ENCODE assay signal across 23 mouse cellular contexts in the genomic region with DNA sequence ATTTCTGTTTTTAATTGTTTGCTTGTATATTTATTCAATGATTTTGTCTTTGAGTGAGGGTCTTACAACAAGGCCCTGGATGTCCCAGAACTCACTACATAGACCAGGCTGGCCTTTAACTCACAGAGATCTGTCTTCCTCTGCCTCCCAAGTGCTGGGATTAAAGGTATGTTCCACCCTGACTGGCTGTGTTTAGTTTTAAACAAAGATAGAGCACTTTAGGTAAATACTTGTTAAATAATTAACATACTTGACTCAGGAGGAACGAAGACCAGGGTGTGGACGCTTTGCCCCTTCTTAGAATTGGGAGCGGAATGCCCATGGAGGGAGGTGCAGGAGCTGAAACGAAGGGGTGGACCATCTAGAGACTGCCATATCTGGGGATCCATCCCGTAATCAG. TPM values are rescaled to one million over a fixed set of nuclear protein-coding genes. Genes with fewer than 3 reads are reported as not detected.
"Had no signal": no experiment of that assay in that cellular context is flagged by ENCODE, and none has a peak within 500 bp of the region (broad histone marks: within the 10 kb centered on the region; RNA-seq: fewer than 3 reads in every experiment).

No protein-coding gene starts in this region.

- H3K4me2 ChIP-seq: liver, embryonic 12.5 days; liver, embryonic 15.5 days; lung, embryonic 15.5 days; midbrain, embryonic 11.5 days; midbrain, embryonic 13.5 days; midbrain, embryonic 15.5 days; neural tube, embryonic 12.5 days had no signal

- H3K27ac ChIP-seq: liver, embryonic 12.5 days; liver, embryonic 15.5 days; lung, embryonic 15.5 days; macrophage; midbrain, embryonic 13.5 days; midbrain, embryonic 15.5 days; neural tube, embryonic 12.5 days had no signal

- H3K4me3 ChIP-seq: liver, embryonic 12.5 days; liver, embryonic 15.5 days; lung, embryonic 15.5 days; megakaryocyte, embryonic 14.5 days; midbrain, embryonic 13.5 days; midbrain, embryonic 15.5 days; neural tube, embryonic 12.5 days had no signal

- DNase-seq: lung, adult 2 months; lung, postnatal 14 days; lung, postnatal 36 days; retina, postnatal 1 day; right cerebral cortex, adult 18-20 months; right cerebral cortex, postnatal 25 days; right cerebral cortex, postnatal 4 days; spleen, adult 18-20 months; thymus, adult 2 months; thymus, postnatal 25 days; thymus, postnatal 4 days had no signal

- H3K36me3 ChIP-seq: liver, embryonic 12.5 days; liver, embryonic 15.5 days; lung, embryonic 15.5 days; midbrain, embryonic 13.5 days; midbrain, embryonic 15.5 days; neural tube, embryonic 12.5 days had no signal

- H3K9ac ChIP-seq: liver, embryonic 12.5 days; liver, embryonic 15.5 days; lung, embryonic 15.5 days; midbrain, embryonic 13.5 days; midbrain, embryonic 15.5 days; neural tube, embryonic 12.5 days had no signal

- H3K9me3 ChIP-seq: liver, embryonic 12.5 days; liver, embryonic 15.5 days; lung, embryonic 15.5 days; megakaryocyte, embryonic 14.5 days; midbrain, embryonic 13.5 days; midbrain, embryonic 15.5 days; neural tube, embryonic 12.5 days had no signal

- H3K4me1 ChIP-seq: liver, embryonic 12.5 days; liver, embryonic 15.5 days; lung, embryonic 15.5 days; midbrain, embryonic 13.5 days; midbrain, embryonic 15.5 days; neural tube, embryonic 12.5 days had no signal

- H3K27me3 ChIP-seq: liver, embryonic 12.5 days; liver, embryonic 15.5 days; lung, embryonic 15.5 days; megakaryocyte, embryonic 14.5 days; midbrain, embryonic 13.5 days; midbrain, embryonic 15.5 days; neural tube, embryonic 12.5 days had no signal

- ATAC-seq: liver, embryonic 12.5 days; lung, postnatal 0 days; midbrain, embryonic 13.5 days; midbrain, embryonic 15.5 days had no signal

RNA-seq across cellular contexts. Expression of a gene that starts 36.6 kb away (rescaled TPM):
- polyA plus RNA-seq: midbrain, embryonic 11.5 days; midbrain, embryonic 13.5 days; midbrain, embryonic 15.5 days; midbrain, postnatal 0 days; neural tube, embryonic 14.5 days had no signal
